Mouse (Mus musculus) layer of hippocampus, adult 8-10 months (tissue): ENCODE results near the gene Rlf. TPM values are rescaled to one million over a fixed set of nuclear protein-coding genes. Genes with fewer than 3 reads are reported as not detected.
"Not testable (repeated sequence)": the region's sequence is repeated elsewhere in the genome, so short reads cannot be mapped to it uniquely, and the experiment has no call there.

Source experiments
- DNase-seq, 2 experiments: peaks; one replicate each; pipeline ENCODE4 v3.0.0; 2022; ENCODE audit warnings: low spot score in 2 of 2
- total RNA-seq, 4 experiments: library from RNA; stranded (reverse); gene quantifications; 2 replicates each; pipeline ENCODE4 v1.2.4; 2022

Gene Rlf
- total RNA-seq, 4 experiments from 2014 or later = 29.5 to 33.3 (median 32.1) TPM

- not testable (repeated sequence) for DNase-seq
Measured at GRCm38 (mm10) chr4:121166697-121167096, 48.2 kb downstream of the Rlf start.

- no peak for DNase-seq
Measured at GRCm38 (mm10) chr4:121163501-121164030, 51.3 kb downstream of the Rlf start.

- no peak for DNase-seq
Measured at GRCm38 (mm10) chr4:121109126-121109525, 105.8 kb downstream of the Rlf start, which contains the start of gene Tmco2. Gene Tmco2 (minus strand): TSS chr4:121109226.

GRCm38 (mm10) chr4:121103304-121103703, 111.6 kb downstream of the Rlf start:
- DNase-seq = no peak

- DNase-seq = peak; percentile 79 to 86
Measured at GRCm38 (mm10) chr4:121097650-121098378, 117.1 kb downstream of the Rlf start, which contains the start of gene Zmpste24. Gene Zmpste24 (minus strand): TSS chr4:121098241.

Other genes starting within 250 kb of the Rlf start
- 100 to 1,000 TPM; 151 to 166 (median 157) TPM for gene Smap2, start 197.8 kb downstream of the Rlf start, total RNA-seq
- gene Col9a2, start 175.7 kb downstream of the Rlf start, total RNA-seq = 1 to 10 TPM; 4.1 to 5.7 (median 5.0) TPM
- gene Zmpste24, start 116.8 kb downstream of the Rlf start, total RNA-seq = 10 to 100 TPM; 23.9 to 28.4 (median 26.8) TPM
- not detected for gene Tmco2, start 105.9 kb downstream of the Rlf start, total RNA-seq
- gene Gm12888, start 109.8 kb upstream of the Rlf start, total RNA-seq = not detected
- not detected for gene Gm12886, start 208.0 kb upstream of the Rlf start, total RNA-seq